Mouse (Mus musculus): ENCODE data around the gene Rasgef1c. TPM values are rescaled to one million over a fixed set of nuclear protein-coding genes. Genes with fewer than 3 reads are reported as not detected.

Rasgef1c gene
- polyA plus RNA-seq, 1 experiment from 2014 or later = not detected

- 54% methylated on average over 6 of the region's 6 CpGs for WGBS
- DNase-seq (ENCODE audit: low spot score) = peak; percentile 54
- no peaks in the 10 kb centered on the region; the same call in 1 of the 2 replicates for H3K36me3 ChIP-seq (ENCODE audit: insufficient read depth, low read length)
These were observed 29.7 kb upstream of the Rasgef1c start for GRCm38 (mm10) chr11:49871914-49872313.

GRCm38 (mm10) chr11:49872779-49873178 is 28.9 kb upstream of the Rasgef1c start:
- ATAC-seq = no peak
- Histone ChIP-seq H3K4me1 (ENCODE audit: insufficient read depth, low read depth, low read length) (no peaks in the 10 kb centered on the region), H3K9me3 (ENCODE audit: low read length) (no peaks in the 10 kb centered on the region), H3K27me3 (replicated peaks; ENCODE audit: insufficient read depth, low read length) (no peaks in the 10 kb centered on the region), H3K9ac (replicated peaks; ENCODE audit: low read depth) (no peak overlapping the region), H3K27ac (ENCODE audit: low read length) (no peak overlapping the region), H3K4me3 (ENCODE audit: low read depth, low read length) (no peak overlapping the region), H3K36me3 (ENCODE audit: insufficient read depth, low read length) (no peaks in the 10 kb centered on the region; the same call in 1 of the 2 replicates), H3K4me2 (replicated peaks; ENCODE audit: low read depth, low read length) (no peak overlapping the region)
- 93% methylated on average over 6 of the region's 6 CpGs for WGBS
- DNase-seq (ENCODE audit: low spot score) = no peak
- TF ChIP-seq CTCF (IDR thresholded peaks at IDR 0.05) (no peak), EP300 (IDR thresholded peaks at IDR 0.05) (no peak)

More at GRCm38 (mm10) chr11:49871914-49872313, 29.7 kb upstream of the Rasgef1c start:
- H3K27ac ChIP-seq (ENCODE audit: low read length) = no peak overlapping the region
- TF ChIP-seq CTCF (IDR thresholded peaks at IDR 0.05) (peak; percentile 75), EP300 (IDR thresholded peaks at IDR 0.05) (no peak)
- H3K4me1 ChIP-seq (ENCODE audit: insufficient read depth, low read depth, low read length) = no peaks in the 10 kb centered on the region
- H3K9me3 ChIP-seq (ENCODE audit: low read length) = no peaks in the 10 kb centered on the region
- H3K4me3 ChIP-seq (ENCODE audit: low read depth, low read length) = no peak overlapping the region
- H3K9ac ChIP-seq (replicated peaks; ENCODE audit: low read depth) = no peak overlapping the region
- no peak overlapping the region for H3K4me2 ChIP-seq (replicated peaks; ENCODE audit: low read depth, low read length)
- no peaks in the 10 kb centered on the region for H3K27me3 ChIP-seq (replicated peaks; ENCODE audit: insufficient read depth, low read length)
- no peak for ATAC-seq

- no peaks in the 10 kb centered on the region for H3K9me3 ChIP-seq (ENCODE audit: low read length)
- WGBS = 78% methylated on average over 8 of the region's 8 CpGs
- peak; percentile 46; the same call in 1 of the 2 replicates for ATAC-seq
- no peak overlapping the region for H3K4me2 ChIP-seq (replicated peaks; ENCODE audit: low read depth, low read length)
- no peak overlapping the region for H3K27ac ChIP-seq (ENCODE audit: low read length)
- no peaks in the 10 kb centered on the region; the same call in 1 of the 2 replicates for H3K36me3 ChIP-seq (ENCODE audit: insufficient read depth, low read length)
- H3K27me3 ChIP-seq (replicated peaks; ENCODE audit: insufficient read depth, low read length) = no peaks in the 10 kb centered on the region
- DNase-seq (ENCODE audit: low spot score) = peak; percentile 67
- 0 out of 2 replicates have a peak, but pooled peaks have one; percentile 16 for TF ChIP-seq EP300 (IDR thresholded peaks at IDR 0.05)
- TF ChIP-seq CTCF (IDR thresholded peaks at IDR 0.05) = no peak
- H3K4me3 ChIP-seq (ENCODE audit: low read depth, low read length) = no peak overlapping the region
- H3K4me1 ChIP-seq (ENCODE audit: insufficient read depth, low read depth, low read length) = no peaks in the 10 kb centered on the region
- no peak overlapping the region for H3K9ac ChIP-seq (replicated peaks; ENCODE audit: low read depth)
These were observed 24.5 kb upstream of the Rasgef1c start for GRCm38 (mm10) chr11:49876948-49877817.

GRCm38 (mm10) chr11:49879950-49880642 is 21.5 kb upstream of the Rasgef1c start:
- peak; percentile 49 for TF ChIP-seq EP300 (IDR thresholded peaks at IDR 0.05)
- 0 out of 2 replicates have a peak, but pooled peaks have one; percentile 2 for TF ChIP-seq CTCF (IDR thresholded peaks at IDR 0.05)
- WGBS = 52% methylated on average over 3 of the region's 3 CpGs
- ATAC-seq = peak; percentile 85
- no peak overlapping the region for H3K4me2 ChIP-seq (replicated peaks; ENCODE audit: low read depth, low read length)
- no peaks in the 10 kb centered on the region for H3K27me3 ChIP-seq (replicated peaks; ENCODE audit: insufficient read depth, low read length)
- H3K4me3 ChIP-seq (ENCODE audit: low read depth, low read length) = no peak overlapping the region
- peak; percentile 78 for DNase-seq (ENCODE audit: low spot score)
- peaks cover 6% of the 10 kb centered on the region; the same call in 1 of the 2 replicates for H3K36me3 ChIP-seq (ENCODE audit: insufficient read depth, low read length)
- no peaks in the 10 kb centered on the region for H3K4me1 ChIP-seq (ENCODE audit: insufficient read depth, low read depth, low read length)
- H3K9ac ChIP-seq (replicated peaks; ENCODE audit: low read depth) = no peak overlapping the region
- no peaks in the 10 kb centered on the region for H3K9me3 ChIP-seq (ENCODE audit: low read length)
- peak overlapping the region; percentile 57 for H3K27ac ChIP-seq (ENCODE audit: low read length)

- no peak for DNase-seq (ENCODE audit: low spot score)
- WGBS = 93% methylated on average over 3 of the region's 3 CpGs
- H3K9me3 ChIP-seq (ENCODE audit: low read length) = no peaks in the 10 kb centered on the region
- peaks cover 20% of the 10 kb centered on the region for H3K36me3 ChIP-seq (ENCODE audit: insufficient read depth, low read length)
- TF ChIP-seq CTCF (IDR thresholded peaks at IDR 0.05) (no peak), EP300 (IDR thresholded peaks at IDR 0.05) (no peak)
- ATAC-seq = no peak
- no peak overlapping the region for H3K27ac ChIP-seq (ENCODE audit: low read length)
- no peaks in the 10 kb centered on the region for H3K27me3 ChIP-seq (replicated peaks; ENCODE audit: insufficient read depth, low read length)
- H3K4me2 ChIP-seq (replicated peaks; ENCODE audit: low read depth, low read length) = no peak overlapping the region
- H3K4me3 ChIP-seq (ENCODE audit: low read depth, low read length) = no peak overlapping the region
- no peak overlapping the region for H3K9ac ChIP-seq (replicated peaks; ENCODE audit: low read depth)
- H3K4me1 ChIP-seq (ENCODE audit: insufficient read depth, low read depth, low read length) = no peaks in the 10 kb centered on the region
These were observed 18.2 kb upstream of the Rasgef1c start for GRCm38 (mm10) chr11:49883394-49883793.

- Histone ChIP-seq H3K27ac (ENCODE audit: low read length) (no peak overlapping the region), H3K9ac (replicated peaks; ENCODE audit: low read depth) (no peak overlapping the region), H3K4me2 (replicated peaks; ENCODE audit: low read depth, low read length) (no peak overlapping the region), H3K4me1 (ENCODE audit: insufficient read depth, low read depth, low read length) (no peaks in the 10 kb centered on the region), H3K4me3 (ENCODE audit: low read depth, low read length) (no peak overlapping the region), H3K9me3 (ENCODE audit: low read length) (no peaks in the 10 kb centered on the region), H3K27me3 (replicated peaks; ENCODE audit: insufficient read depth, low read length) (no peaks in the 10 kb centered on the region), H3K36me3 (ENCODE audit: insufficient read depth, low read length) (peaks cover 23% of the 10 kb centered on the region)
- WGBS = 77% methylated on average over 5 of the region's 5 CpGs
- no peak for ATAC-seq
- DNase-seq (ENCODE audit: low spot score) = no peak
- TF ChIP-seq EP300 (IDR thresholded peaks at IDR 0.05) = no peak
- TF ChIP-seq CTCF (IDR thresholded peaks at IDR 0.05) = no peak
These were observed 13.2 kb upstream of the Rasgef1c start for GRCm38 (mm10) chr11:49888469-49888868.
